Mouse (Mus musculus): ENCODE measurements at regions not wholly inside any gene's neighbourhood (a gene's known extent, or its start where the extent isn't known, plus 50 kb on each side); places are given as distances from the start of the nearest gene placed in this dataset.

GRCm38 (mm10) chr8:90130704-90131267, 217.4 kb downstream of the Tox3 start:
- no peak overlapping the region for H3K4me3 ChIP-seq (ENCODE audit: low read depth, low read length)
- no peak overlapping the region for H3K27ac ChIP-seq (replicated peaks; ENCODE audit: low read depth, low read length)
- WGBS, result 85% methylated on average over 5 of the region's 5 CpGs
- H3K9me3 ChIP-seq (replicated peaks; ENCODE audit: control insufficient read depth, low read length), result no peaks in the 10 kb centered on the region
- ATAC-seq (replicated peaks; ENCODE audit: insufficient number of reproducible peaks, low FRiP score, low TSS enrichment, low read depth) (no peak), DNase-seq (ENCODE audit: low spot score) (no peak)
- no peaks in the 10 kb centered on the region for H3K27me3 ChIP-seq (ENCODE audit: control insufficient read depth, insufficient read depth, low read length)
- no peaks in the 10 kb centered on the region for H3K4me1 ChIP-seq (ENCODE audit: control insufficient read depth, insufficient read depth, low read length)
- H3K36me3 ChIP-seq (replicated peaks; ENCODE audit: control insufficient read depth, insufficient read depth, low read depth, low read length), result no peaks in the 10 kb centered on the region
- no peak overlapping the region for H3K9ac ChIP-seq (replicated peaks; ENCODE audit: low read length)
- H3K4me2 ChIP-seq (ENCODE audit: low read depth, low read length), result no peak overlapping the region

- DNase-seq (ENCODE audit: low spot score) (no peak), ATAC-seq (replicated peaks; ENCODE audit: insufficient number of reproducible peaks, low FRiP score, low TSS enrichment, low read depth) (no peak)
- Histone ChIP-seq H3K4me3 (ENCODE audit: low read depth, low read length) (no peak overlapping the region), H3K4me1 (ENCODE audit: control insufficient read depth, insufficient read depth, low read length) (no peaks in the 10 kb centered on the region), H3K36me3 (replicated peaks; ENCODE audit: control insufficient read depth, insufficient read depth, low read depth, low read length) (no peaks in the 10 kb centered on the region), H3K4me2 (ENCODE audit: low read depth, low read length) (no peak overlapping the region), H3K9me3 (replicated peaks; ENCODE audit: control insufficient read depth, low read length) (no peaks in the 10 kb centered on the region), H3K9ac (replicated peaks; ENCODE audit: low read length) (no peak overlapping the region), H3K27me3 (ENCODE audit: control insufficient read depth, insufficient read depth, low read length) (no peaks in the 10 kb centered on the region), H3K27ac (replicated peaks; ENCODE audit: low read depth, low read length) (no peak overlapping the region)
- WGBS, result 86% methylated on average over 1 of the region's 1 CpGs
These were observed 222.7 kb downstream of the Tox3 start for GRCm38 (mm10) chr8:90125426-90125825.

- no peak overlapping the region for H3K9ac ChIP-seq (replicated peaks; ENCODE audit: low read length)
- no peak overlapping the region for H3K4me2 ChIP-seq (ENCODE audit: low read depth, low read length)
- H3K36me3 ChIP-seq (replicated peaks; ENCODE audit: control insufficient read depth, insufficient read depth, low read depth, low read length), result no peaks in the 10 kb centered on the region
- H3K4me1 ChIP-seq (ENCODE audit: control insufficient read depth, insufficient read depth, low read length), result no peaks in the 10 kb centered on the region
- DNase-seq (ENCODE audit: low spot score), result no peak
- H3K9me3 ChIP-seq (replicated peaks; ENCODE audit: control insufficient read depth, low read length), result no peaks in the 10 kb centered on the region
- H3K27me3 ChIP-seq (ENCODE audit: control insufficient read depth, insufficient read depth, low read length), result no peaks in the 10 kb centered on the region
- H3K27ac ChIP-seq (replicated peaks; ENCODE audit: low read depth, low read length), result no peak overlapping the region
- no peak for ATAC-seq (replicated peaks; ENCODE audit: insufficient number of reproducible peaks, low FRiP score, low TSS enrichment, low read depth)
- no peak overlapping the region for H3K4me3 ChIP-seq (ENCODE audit: low read depth, low read length)
These were observed 225.0 kb downstream of the Tox3 start for GRCm38 (mm10) chr8:90123101-90123500.

- 89% methylated on average over 3 of the region's 3 CpGs for WGBS
- Histone ChIP-seq H3K27ac (replicated peaks; ENCODE audit: low read depth, low read length) (no peak overlapping the region), H3K9ac (replicated peaks; ENCODE audit: low read length) (no peak overlapping the region), H3K36me3 (replicated peaks; ENCODE audit: control insufficient read depth, insufficient read depth, low read depth, low read length) (no peaks in the 10 kb centered on the region), H3K4me1 (ENCODE audit: control insufficient read depth, insufficient read depth, low read length) (no peaks in the 10 kb centered on the region), H3K4me3 (ENCODE audit: low read depth, low read length) (no peak overlapping the region), H3K4me2 (ENCODE audit: low read depth, low read length) (no peak overlapping the region), H3K27me3 (ENCODE audit: control insufficient read depth, insufficient read depth, low read length) (no peaks in the 10 kb centered on the region), H3K9me3 (replicated peaks; ENCODE audit: control insufficient read depth, low read length) (no peaks in the 10 kb centered on the region)
- no peak for ATAC-seq (replicated peaks; ENCODE audit: insufficient number of reproducible peaks, low FRiP score, low TSS enrichment, low read depth)
- DNase-seq (ENCODE audit: low spot score), result no peak
These were observed 226.2 kb downstream of the Tox3 start for GRCm38 (mm10) chr8:90121935-90122334.

- H3K4me1 ChIP-seq (ENCODE audit: control insufficient read depth, insufficient read depth, low read length), result no peaks in the 10 kb centered on the region
- no peak overlapping the region for H3K9ac ChIP-seq (replicated peaks; ENCODE audit: low read length)
- DNase-seq (ENCODE audit: low spot score) (peak; percentile 14), ATAC-seq (replicated peaks; ENCODE audit: insufficient number of reproducible peaks, low FRiP score, low TSS enrichment, low read depth) (no peak)
- H3K27me3 ChIP-seq (ENCODE audit: control insufficient read depth, insufficient read depth, low read length), result no peaks in the 10 kb centered on the region
- no peak overlapping the region for H3K4me2 ChIP-seq (ENCODE audit: low read depth, low read length)
- no peaks in the 10 kb centered on the region for H3K9me3 ChIP-seq (replicated peaks; ENCODE audit: control insufficient read depth, low read length)
- H3K4me3 ChIP-seq (ENCODE audit: low read depth, low read length), result no peak overlapping the region
- 42% methylated on average over 3 of the region's 3 CpGs for whole genome bisulfite sequencing
- H3K27ac ChIP-seq (replicated peaks; ENCODE audit: low read depth, low read length), result no peak overlapping the region
- H3K36me3 ChIP-seq (replicated peaks; ENCODE audit: control insufficient read depth, insufficient read depth, low read depth, low read length), result no peaks in the 10 kb centered on the region
These were observed 227.1 kb downstream of the Tox3 start for GRCm38 (mm10) chr8:90121017-90121416.

GRCm38 (mm10) chr8:90115436-90115835, 232.7 kb downstream of the Tox3 start:
- Histone ChIP-seq H3K9me3 (replicated peaks; ENCODE audit: control insufficient read depth, low read length) (no peaks in the 10 kb centered on the region), H3K36me3 (replicated peaks; ENCODE audit: control insufficient read depth, insufficient read depth, low read depth, low read length) (no peaks in the 10 kb centered on the region), H3K27ac (replicated peaks; ENCODE audit: low read depth, low read length) (no peak overlapping the region), H3K9ac (replicated peaks; ENCODE audit: low read length) (no peak overlapping the region), H3K4me2 (ENCODE audit: low read depth, low read length) (no peak overlapping the region), H3K4me1 (ENCODE audit: control insufficient read depth, insufficient read depth, low read length) (no peaks in the 10 kb centered on the region), H3K4me3 (ENCODE audit: low read depth, low read length) (no peak overlapping the region), H3K27me3 (ENCODE audit: control insufficient read depth, insufficient read depth, low read length) (no peaks in the 10 kb centered on the region)
- 97% methylated on average over 2 of the region's 2 CpGs for WGBS
- no peak for DNase-seq (ENCODE audit: low spot score)
- ATAC-seq (replicated peaks; ENCODE audit: insufficient number of reproducible peaks, low FRiP score, low TSS enrichment, low read depth), result no peak

GRCm38 (mm10) chr8:90100509-90100908, 247.6 kb downstream of the Tox3 start:
- H3K36me3 ChIP-seq (replicated peaks; ENCODE audit: control insufficient read depth, insufficient read depth, low read depth, low read length), result no peaks in the 10 kb centered on the region
- H3K4me1 ChIP-seq (ENCODE audit: control insufficient read depth, insufficient read depth, low read length), result no peaks in the 10 kb centered on the region
- no peak overlapping the region for H3K27ac ChIP-seq (replicated peaks; ENCODE audit: low read depth, low read length)
- H3K9ac ChIP-seq (replicated peaks; ENCODE audit: low read length), result no peak overlapping the region
- H3K27me3 ChIP-seq (ENCODE audit: control insufficient read depth, insufficient read depth, low read length), result no peaks in the 10 kb centered on the region
- H3K9me3 ChIP-seq (replicated peaks; ENCODE audit: control insufficient read depth, low read length), result no peaks in the 10 kb centered on the region
- H3K4me2 ChIP-seq (ENCODE audit: low read depth, low read length), result no peak overlapping the region
- H3K4me3 ChIP-seq (ENCODE audit: low read depth, low read length), result no peak overlapping the region
- 86% methylated on average over 6 of the region's 6 CpGs for WGBS
- DNase-seq (ENCODE audit: low spot score) (no peak), ATAC-seq (replicated peaks; ENCODE audit: insufficient number of reproducible peaks, low FRiP score, low TSS enrichment, low read depth) (no peak)

GRCm38 (mm10) chr8:90082630-90083029, 265.5 kb downstream of the Tox3 start:
- Histone ChIP-seq H3K9me3 (replicated peaks; ENCODE audit: control insufficient read depth, low read length) (no peaks in the 10 kb centered on the region), H3K36me3 (replicated peaks; ENCODE audit: control insufficient read depth, insufficient read depth, low read depth, low read length) (no peaks in the 10 kb centered on the region), H3K4me3 (ENCODE audit: low read depth, low read length) (no peak overlapping the region), H3K9ac (replicated peaks; ENCODE audit: low read length) (no peak overlapping the region), H3K27me3 (ENCODE audit: control insufficient read depth, insufficient read depth, low read length) (no peaks in the 10 kb centered on the region), H3K4me2 (ENCODE audit: low read depth, low read length) (no peak overlapping the region), H3K27ac (replicated peaks; ENCODE audit: low read depth, low read length) (no peak overlapping the region), H3K4me1 (ENCODE audit: control insufficient read depth, insufficient read depth, low read length) (no peaks in the 10 kb centered on the region)
- ATAC-seq (replicated peaks; ENCODE audit: insufficient number of reproducible peaks, low FRiP score, low TSS enrichment, low read depth) (no peak), DNase-seq (ENCODE audit: low spot score) (no peak)
- WGBS, result 88% methylated on average over 5 of the region's 5 CpGs
